Mouse (Mus musculus) retina, postnatal 1 day (tissue): ENCODE results near the gene Arhgap42.

ENCODE experiments used
- DNase-seq: peaks from one replicate; pipeline ENCODE4 v3.0.0-alpha.2; 2012

Arhgap42 gene

DNA sequence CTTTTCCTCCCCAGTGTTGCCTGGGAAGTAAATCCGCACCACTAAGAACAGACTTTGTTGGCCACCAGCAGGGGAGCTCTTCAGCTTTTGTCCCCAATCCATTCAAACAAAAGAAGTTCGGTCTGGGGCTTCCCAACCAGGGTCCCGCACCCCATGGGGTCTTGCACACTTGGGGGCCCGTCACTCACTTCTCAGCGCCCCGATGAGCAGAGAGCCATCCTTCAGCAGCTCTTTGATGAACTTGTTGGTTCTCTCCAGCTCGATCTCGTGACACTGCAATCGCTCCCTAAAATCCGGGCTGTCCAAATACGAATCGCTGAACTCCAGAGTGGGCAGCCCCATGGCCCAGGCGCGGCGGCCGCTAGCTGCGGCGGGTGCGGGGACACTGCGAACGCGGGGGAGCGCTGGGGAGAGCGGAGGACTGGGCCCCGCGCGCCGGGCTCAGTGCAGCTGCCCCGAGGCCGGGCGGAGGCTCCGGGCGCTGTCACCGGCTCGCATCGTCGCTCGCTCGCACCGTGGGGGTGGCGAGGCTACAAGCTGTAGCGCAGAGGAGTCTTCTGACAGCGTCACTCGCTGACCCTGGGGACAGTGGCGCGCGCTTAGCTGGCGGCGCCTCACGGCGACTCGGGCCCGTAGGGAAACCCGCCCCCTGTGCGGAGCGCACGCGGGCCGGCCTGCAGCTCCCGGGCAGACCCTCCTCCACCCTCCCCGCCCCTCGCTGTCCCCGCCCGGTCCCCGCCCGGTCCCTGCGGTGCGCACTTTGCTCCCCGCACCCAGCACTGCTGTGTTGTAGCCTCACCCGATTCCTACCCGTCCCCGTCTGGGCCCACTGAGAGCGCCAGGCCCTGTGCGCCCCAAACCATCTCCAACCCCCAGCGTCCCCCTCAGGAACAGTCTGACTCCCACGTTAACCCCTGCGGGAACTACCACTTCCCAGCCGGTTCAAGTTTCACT lies at the start of gene Arhgap42:
Arhgap42 (minus strand) TSS at position 664 of the 954 bp plus-strand sequence.
- peak; percentile 88 for DNase-seq

DNA sequence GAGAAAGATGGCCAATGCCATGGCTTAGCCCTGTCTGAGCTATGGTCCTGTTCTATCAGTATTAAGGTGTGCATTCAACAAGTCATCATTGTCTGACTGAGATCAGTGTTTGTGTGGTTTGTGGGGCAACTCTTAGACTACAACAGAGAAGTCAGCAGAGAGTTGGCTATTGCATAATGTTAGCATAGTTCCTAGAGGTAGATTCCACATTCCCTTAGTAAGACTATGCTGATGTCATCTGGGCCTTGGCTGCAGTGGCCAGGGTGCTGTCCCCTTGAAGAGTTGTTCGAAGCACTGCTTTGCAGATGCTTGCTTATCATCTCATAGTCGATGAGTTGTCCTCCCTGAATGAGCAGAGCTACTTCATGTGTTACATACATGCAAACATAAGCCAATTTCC lies 49.2 kb upstream of the Arhgap42 start:
- no peak for DNase-seq

DNA sequence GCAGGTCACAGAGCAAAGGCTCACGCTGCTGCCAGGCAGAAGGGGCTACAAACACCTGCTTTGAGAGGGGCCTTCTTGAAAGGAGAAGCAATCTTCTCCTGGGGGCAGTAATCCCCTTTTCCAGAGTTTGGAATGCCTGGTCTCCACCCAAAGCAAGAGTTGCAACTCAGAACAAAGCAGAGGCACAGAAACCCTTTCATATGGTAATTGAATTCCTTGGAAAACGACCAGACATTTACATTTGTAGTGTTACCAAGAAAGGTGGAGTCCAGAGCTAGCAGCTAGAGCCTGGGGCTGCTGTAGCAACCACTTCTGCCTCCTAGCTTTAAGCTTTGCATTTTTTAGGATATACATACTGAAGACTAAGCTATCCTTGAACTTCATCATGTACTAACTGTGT lies 30.4 kb upstream of the Arhgap42 start:
- no peak for DNase-seq

DNA sequence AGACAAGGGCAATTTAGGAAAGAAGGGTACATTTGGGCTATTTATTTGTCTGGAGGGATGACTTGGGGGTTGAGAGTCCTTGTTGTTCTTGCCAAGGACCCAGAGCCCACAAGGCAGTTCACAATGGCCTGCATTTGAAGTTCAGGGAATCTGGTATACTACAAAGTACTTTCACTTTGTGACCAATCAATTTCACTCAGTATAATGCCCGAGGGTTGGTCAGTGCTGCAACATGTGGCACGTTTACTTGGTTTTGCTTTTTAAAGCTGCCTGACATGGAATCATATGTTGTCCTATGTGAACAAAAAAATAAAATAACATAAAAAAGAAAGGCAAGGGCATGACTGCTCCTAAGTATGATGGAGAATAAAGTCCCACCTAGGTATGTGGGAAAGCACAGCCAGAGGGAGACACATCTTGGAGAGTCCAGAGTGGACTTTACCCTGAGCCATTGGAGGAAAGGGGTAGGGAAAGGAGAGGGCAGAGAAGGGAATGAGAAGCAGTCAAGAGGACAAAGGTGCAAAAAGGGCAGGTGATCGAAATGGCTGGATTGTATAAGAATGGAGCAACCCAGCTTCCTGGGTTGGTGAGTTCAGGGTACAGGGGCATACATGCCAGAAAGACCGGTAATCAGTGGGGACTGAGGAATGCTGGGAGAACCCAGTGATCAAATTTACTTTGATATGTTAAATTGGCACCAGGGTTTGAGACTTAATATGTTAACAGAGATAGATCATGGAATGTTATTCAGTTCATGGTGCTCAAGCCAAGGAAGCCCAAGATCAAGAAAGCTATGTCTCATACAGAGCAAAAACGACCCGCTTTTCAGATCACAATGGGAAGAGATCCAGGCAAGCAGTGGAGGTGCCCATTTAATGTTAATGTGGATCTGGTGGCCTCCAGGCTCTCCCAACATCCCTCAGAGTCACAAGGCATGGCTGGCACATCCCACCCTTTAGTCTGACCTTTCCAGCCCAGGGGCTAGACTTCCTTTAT lies 29.0 kb upstream of the Arhgap42 start:
- no peak for DNase-seq

DNA sequence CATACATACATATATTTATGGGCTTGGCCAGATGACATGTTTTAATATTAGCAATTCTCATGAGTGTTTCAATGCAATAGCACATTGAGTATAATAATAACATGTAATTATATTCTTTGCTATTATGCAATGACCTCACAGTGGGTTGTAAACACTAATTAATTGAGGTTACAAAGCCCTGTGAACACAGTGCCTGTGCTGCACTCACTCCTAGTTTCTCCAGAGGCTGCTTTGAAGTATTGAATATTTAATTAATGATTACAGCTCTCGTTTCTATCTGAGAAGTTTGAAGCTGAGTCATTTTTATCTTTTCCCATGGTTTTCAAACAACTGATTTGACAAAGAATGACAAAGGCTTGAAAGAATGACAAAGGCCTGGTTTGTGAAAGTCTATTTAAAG lies 24.6 kb upstream of the Arhgap42 start:
- peak; percentile 64 for DNase-seq

DNA sequence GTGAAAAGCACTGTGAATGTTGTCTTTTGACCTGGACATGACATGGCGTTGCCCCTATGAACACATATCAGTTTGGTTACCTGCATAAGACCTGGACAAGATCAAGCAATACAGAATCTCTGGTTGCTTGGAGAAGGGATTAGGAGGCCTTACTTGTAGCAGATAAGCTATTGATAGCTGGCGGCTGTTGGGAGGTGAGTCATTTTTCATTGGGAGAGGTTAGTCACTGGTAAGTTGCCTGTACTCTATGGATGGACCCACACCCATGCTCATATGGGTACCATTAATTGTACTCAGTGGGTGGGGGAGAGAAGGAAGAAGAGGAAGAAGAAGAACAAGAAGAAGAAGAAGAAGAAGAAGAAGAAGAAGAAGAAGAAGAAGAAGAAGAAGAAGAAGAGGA lies 23.6 kb upstream of the Arhgap42 start:
- no peak for DNase-seq

DNA sequence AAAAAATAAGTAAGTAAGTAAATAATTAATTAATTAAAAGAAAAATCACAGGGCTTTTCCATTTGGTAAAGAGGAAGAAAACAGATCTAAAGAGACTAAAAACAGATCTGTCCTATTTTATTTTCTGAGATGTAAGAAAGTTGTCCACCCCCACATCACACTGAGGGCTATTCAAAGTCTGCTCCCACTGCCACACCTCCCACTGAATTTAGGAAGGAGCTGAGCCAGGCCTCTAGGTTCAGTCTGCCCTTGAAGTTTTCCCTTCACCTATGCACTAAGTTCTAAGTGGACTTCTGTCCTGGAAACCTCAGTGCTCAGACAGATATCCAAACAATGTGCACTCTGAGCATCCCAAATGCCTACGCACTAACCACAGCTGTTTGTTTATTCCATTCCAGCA lies 15.9 kb upstream of the Arhgap42 start:
- no peak for DNase-seq

DNA sequence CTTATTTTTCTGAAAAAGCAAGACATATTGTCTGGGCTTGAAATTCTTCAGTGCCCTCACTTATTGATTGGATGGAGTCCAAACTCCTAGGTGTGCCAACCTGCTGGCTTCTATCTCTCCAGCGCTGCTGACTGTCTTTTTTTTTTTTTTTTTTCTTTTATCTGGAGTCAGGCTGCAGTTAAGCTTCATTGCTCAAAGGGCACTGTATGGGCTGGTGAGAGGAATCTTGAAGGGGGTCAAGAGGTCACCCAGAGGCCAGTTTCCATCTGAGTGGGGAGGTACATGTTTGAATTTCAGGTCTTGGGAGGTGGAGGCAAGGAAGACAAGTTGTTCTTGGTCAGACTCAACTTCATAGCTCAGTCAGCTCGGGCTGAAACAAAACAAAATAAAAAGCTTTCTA lies 9.6 kb upstream of the Arhgap42 start:
- DNase-seq = no peak

DNA sequence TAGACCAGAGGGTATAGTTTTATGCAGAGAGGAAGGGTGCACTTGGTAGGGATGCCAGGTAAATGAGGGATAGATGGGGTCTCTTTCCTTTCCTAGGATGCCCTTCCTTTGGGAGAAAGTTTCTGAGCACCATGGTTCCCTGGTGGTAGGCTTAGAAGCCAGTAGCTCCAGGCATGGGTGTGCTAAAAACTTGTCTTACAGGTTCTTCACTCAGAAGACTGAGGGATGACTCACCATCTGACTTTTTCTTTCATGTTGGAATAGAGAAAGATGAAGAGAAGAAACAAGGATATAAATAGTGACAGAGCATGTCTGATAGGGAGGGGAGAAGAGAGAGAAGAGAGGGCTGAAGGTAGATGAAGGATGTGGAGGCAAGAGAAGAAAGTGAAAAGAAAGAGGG lies 7.1 kb upstream of the Arhgap42 start:
- DNase-seq = no peak

DNA sequence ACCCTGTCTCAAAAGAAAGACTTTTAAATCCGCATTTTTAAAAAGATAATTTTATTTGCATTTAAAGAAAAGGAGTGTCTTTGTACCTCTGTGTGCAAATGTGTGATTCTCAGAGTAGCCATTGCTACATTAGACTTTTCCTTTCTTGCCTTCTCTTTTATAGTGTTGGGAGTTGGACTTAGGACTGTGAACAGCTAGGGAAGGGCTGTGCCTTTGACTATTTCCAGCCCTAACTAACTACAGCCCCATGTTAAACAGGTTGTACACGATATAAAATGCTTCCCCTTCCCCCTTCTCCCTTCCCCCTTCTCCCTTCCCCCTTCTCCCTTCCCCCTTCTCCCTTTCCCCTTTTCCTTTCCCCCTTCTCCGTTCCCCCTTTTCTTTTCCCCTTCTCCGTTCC lies 4.9 kb upstream of the Arhgap42 start:
- no peak for DNase-seq

DNA sequence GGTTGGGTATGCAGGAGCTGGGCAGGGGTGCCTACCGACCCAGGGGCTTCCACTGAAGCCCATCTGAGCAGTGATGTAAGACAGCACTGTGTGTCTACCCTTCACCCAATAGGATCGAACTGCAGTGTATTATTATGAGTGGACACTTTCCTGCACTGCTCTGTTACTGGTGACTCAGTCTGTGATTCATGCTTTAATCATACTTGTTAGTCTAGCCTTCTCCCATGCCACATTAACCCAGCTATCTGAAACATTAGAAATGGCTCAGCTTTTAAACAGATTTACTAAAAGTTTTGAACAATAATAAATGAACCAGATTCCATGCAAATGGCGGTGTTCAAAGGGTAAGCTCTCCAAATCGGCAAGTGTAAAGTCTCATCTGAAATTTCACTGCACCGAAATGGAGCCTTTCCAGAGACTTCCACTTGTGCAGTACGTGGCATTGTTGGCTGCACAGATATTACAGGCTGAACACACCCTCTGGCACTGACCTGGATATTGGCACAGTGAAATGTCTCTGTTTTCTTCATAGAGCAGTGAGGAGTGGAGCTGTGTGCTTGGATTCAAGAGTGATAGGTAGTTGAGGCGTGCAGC lies 2.4 kb upstream of the Arhgap42 start:
- no peak for DNase-seq

DNA sequence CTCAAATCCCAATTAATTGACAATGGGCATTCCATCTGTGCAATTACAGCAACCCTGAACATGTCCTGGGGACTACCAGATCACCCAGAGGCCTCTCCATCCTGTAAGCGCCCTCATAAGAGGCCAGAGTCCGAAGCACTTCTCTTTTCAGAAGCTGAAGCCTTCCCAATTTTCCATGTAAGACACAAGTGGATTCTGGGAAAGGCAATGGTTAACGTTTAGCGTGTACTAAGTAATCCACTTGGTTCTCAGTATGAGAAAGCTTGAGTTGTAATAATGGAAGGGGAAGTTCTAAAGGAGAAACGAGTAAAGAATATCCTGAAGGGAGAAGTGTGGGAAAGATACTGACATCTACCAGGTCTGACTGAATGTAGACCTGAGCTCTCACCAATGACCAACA lies 1.4 kb downstream of the Arhgap42 start:
- no peak for DNase-seq

DNA sequence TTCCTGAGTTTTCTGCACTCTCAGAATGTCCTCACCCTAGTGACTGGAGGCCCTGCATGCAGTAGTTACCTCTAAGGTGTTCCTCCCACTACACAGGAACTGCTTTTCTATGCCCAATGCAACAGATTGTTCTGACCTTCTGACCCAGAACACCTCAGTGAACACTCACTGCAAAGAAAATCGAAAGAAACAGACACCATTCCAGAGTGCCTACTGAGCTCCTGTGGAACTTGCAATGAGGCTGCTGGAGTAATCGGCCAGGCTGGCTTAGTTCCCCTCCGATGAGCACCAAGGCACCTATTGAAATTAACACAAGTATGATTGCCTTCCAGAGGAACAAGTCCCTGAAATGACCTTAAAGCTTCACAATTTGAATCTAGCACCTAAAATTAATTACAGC lies 9.2 kb downstream of the Arhgap42 start:
- no peak for DNase-seq

DNA sequence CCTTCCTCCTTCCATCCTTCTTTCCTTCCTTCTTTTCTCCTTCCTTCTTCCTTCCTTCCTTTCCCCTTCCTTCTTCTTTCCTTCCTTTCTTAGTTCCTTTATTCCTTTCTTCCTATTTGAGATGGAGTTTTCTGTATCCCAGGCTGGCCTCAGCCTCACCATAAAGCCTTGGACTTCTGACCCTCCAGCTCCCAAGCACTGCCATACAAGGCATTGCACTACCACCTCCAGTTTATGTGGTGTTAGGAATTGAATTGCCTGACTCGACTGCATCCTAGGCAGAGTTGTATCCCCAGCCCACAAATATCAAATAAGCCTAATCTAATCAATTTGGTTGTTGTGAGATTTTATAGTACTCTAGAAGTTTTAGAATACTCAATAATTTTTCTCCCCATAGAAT lies 14.1 kb downstream of the Arhgap42 start:
- DNase-seq = no peak

DNA sequence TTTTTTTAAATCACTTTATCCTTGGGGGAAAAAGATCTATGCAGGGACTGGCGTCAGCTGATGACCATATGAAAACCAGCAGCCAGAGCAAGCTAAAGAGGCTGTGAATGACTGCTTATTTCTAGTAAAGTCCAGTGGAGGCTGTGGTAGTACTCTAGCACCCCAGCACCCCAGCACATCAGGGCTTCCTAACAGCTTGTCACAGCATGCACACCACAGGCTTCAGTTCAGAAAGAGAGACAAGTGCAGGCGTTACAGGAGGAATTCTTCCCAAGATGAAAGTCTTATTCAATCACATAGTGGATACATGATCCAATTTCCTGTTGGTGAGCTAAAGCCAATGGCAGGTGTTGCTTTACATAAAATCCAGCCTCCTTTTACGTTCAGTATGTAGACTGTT lies 15.5 kb downstream of the Arhgap42 start:
- no peak for DNase-seq

DNA sequence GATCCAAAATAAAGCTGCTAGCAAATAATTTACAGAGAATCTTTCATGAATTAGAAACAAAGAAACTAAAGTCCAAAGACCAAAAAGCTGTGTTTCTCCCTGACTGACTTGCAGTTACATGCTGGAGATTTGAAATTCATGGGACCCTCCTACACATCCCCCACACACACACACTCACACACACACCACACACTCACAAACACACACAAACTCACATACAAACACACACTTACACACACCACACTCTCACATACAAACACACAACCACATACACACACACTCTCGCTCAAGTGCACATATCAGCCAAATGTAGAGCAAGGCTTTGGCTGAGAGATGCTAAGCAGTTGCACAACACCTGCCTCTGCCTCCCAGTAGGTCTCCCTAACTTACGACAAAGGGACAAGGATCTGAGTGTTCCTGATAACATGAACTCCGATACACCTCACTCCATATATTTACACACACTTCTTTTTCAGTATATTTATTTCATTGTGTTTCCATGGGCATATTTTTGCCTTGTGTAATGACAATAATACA lies 16.9 kb downstream of the Arhgap42 start:
- DNase-seq = no peak

DNA sequence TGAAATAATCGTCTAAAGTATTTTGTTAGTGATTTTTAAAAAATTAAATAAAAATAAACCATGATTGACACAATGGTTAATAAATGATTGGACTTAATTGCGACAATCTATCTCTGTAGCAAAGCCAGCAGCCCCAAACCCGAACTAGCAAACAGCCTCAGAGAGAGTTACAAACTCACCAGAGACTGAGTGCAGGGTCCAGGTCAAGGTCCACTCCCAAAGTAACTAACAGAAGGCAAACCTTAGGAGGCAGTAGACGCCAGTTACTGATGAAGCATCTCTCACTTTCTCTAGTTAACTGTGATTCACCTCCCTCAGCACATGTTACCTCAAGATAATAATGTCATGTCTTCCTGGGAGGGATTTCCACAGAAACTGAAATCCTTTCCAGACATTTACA lies 17.7 kb downstream of the Arhgap42 start:
- no peak for DNase-seq

DNA sequence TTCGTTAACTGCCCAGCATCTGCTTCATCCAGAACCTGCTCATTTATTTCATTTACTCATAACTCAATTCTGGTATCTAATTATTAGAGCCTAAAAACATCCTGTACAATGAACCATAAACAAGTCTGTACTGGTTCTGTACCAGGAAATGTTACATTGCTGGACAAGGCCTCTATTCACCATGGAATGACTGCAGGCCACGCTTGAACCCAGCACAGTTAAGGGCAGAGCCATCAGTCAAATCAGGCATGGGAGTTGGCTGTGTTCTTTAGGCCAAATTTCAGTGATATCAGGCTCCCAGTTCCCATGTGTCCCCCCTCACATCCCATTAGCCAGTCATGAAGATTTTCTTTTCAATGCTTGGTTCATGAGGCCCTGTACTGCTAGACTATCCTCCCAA lies 20.6 kb downstream of the Arhgap42 start:
- DNase-seq = no peak

DNA sequence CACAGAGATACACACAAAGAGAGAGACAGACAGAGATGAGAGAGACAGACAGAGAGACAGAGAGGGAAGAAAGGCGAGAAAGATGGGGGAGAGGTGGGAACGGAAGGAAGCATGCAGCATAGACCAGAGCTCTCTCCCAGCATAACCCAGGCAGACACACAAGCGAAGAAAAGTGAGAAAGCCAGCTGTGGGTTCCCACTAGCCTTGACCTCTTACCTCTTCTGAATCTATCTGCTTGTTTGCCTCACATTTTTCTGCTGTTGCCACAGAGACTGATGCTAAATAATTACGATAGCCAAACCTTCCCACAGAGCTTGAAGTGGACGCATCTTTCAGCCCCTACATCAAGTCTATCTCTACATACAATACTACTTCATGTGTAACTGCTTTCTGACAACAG lies 24.1 kb downstream of the Arhgap42 start:
- DNase-seq = no peak

DNA sequence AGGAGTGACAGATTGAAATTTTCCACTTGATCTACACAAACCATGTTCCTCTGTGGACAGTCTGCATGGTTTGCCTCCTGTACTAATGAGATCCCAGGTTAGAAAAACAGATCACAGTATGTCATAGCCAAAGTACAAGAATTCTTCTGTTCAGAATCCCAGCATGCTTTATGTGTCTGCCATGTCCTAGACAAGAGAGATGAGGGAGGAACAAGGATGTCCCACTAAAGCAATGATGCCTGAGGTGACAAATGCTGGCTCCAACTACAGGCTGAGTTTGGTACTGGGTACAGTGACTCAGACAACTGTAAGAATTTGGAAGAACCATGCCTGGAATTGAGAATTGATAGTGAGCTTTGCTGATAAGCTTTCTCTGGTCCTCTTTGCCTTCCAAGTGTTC lies 24.6 kb downstream of the Arhgap42 start:
- peak; percentile 21 for DNase-seq

DNA sequence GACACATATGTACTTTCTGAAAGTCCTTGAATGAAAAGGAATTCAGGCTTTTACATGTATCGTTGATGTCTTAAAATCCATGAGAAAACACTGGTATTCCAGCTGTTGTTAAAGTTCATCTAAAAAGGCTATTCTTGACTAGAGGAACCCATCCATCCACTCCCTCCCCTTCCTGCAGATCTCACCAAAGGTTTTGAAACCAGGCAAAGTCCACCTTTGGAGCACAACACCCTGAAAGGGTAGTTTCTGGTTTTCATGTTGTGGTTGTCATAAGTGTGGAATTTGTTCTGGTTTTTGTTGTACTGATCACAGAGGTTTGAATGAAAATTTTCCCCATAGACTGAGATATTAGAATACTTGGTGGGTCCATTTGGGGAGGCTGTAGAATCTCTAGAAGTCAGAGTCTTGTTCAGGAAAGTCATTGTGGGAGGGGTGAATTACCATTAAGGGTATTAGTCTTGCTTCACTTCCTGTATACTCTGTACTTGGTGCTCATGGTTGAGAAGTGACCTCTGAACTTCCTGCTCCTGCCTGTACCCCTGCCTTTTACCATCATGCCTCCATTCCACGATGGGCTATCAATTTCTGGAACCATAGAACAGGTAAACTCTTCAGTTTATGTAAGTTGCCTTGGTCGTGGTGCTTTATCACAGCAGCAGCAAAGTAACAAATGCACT lies 27.4 kb downstream of the Arhgap42 start:
- no peak for DNase-seq

DNA sequence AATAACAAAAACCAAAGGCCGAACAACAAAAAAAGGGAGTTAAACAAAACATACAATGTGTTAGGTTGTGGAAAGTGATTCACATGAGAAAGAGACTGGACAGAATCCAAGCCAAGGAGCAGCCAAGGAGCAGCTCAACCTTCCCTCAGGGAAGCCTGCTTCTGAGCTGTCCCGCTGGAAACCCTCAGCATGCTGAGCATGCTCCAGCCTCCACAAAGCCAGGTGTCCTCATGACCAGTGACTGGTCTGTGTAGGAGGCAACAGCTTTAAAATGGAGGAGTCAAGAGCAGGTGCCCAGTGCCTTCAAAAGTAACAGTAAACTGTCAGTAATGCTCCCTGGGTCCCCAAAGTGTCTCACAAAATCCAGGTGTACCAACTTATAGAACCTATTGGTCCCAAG lies 28.4 kb downstream of the Arhgap42 start:
- DNase-seq = no peak
